Mouse (Mus musculus) inflammation-experienced regulatory T-cells (primary cell): ENCODE results near the gene Pkdrej. TPM values are rescaled to one million over a fixed set of nuclear protein-coding genes. Genes with fewer than 3 reads are reported as not detected.

ENCODE experiments used
- polyA plus RNA-seq, 2 experiments: library from polyadenylated mRNA; unstranded; fragments of 100-300 nt; shearing (Covaris generic); gene quantifications; one replicate each; pipeline ENCODE4 v1.2.1; 2017

Gene Pkdrej
- polyA plus RNA-seq = under 1 TPM; 0.11 to 0.61 TPM

DNA sequence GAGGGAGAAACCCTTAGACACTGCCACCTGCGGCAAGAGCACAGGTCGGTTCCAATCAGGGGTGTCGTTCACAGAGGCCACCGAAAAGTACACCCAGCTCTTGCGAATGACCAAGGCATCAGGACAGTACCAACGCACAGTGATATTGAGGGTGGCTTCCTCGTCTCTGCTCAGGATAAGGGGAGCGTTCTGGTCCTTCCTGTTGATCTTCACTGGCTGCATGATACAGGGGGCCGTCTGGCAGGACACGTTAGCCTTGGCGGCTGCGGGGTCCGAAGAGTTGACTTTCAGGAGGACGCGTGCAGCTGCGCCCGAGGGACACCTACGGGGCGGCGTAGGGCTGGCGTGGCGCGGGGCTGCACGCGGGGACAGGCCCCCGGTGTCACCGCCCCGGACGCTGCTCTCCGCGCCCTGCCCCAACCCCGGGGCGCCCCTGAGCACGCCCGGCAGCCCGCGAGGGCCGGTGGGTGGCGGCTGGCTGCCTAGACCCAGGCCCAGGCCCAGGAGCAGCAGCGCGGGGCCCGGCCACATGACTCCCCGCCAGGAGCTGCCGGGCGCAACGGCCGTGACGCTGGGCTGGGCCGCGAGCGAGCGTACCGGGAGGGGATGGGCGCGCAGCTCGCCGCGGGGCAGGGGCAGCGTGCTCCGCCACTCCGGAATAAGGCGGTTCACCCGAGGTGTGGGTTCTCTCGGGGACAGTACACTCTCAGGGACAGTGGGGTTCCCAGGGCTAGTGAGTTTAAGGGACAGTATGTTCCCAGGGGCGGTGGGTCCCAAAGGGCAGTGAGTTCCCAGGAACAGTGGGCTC lies at the start of gene Pkdrej:
TSS of gene Pkdrej (minus strand) at position 532 of the 808 bp plus-strand sequence.

DNA sequence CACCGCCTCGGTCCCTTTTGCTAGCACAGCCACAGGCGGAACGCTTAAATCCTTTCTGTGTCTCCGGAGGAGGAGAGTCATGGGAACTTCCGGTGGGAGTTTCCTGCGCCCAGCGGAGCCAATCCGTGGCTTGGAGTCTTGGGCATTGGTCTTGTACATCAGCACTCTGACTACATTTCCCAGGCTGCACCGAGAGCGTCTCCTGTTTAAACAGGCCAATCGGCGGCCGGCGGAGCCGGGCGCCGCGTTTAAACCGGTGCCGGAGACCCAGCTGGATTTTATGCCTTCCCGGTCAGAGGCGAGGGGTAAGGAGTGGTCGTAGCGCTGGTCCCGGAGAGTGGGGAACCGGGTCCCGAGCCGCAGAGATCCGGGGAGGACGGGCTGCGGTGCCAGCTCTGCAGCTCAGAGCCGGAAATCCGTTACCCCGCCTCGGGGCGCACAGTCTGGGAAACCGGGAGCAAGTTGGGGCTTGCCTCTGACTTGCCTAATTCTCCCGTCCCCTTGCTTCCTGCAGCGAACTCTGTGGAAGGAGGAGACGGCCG lies 38.0 kb upstream of the Pkdrej start, which contains the start of gene Gtse1:
TSS of gene Gtse1 (plus strand) at position 256 of the 542 bp plus-strand sequence.

GRCm38 (mm10) chr15:85831954-85832590 lies 10.5 kb upstream of the Pkdrej start, which contains the start of gene Ttc38:
Ttc38 (plus strand) TSS chr15:85832306.

DNA sequence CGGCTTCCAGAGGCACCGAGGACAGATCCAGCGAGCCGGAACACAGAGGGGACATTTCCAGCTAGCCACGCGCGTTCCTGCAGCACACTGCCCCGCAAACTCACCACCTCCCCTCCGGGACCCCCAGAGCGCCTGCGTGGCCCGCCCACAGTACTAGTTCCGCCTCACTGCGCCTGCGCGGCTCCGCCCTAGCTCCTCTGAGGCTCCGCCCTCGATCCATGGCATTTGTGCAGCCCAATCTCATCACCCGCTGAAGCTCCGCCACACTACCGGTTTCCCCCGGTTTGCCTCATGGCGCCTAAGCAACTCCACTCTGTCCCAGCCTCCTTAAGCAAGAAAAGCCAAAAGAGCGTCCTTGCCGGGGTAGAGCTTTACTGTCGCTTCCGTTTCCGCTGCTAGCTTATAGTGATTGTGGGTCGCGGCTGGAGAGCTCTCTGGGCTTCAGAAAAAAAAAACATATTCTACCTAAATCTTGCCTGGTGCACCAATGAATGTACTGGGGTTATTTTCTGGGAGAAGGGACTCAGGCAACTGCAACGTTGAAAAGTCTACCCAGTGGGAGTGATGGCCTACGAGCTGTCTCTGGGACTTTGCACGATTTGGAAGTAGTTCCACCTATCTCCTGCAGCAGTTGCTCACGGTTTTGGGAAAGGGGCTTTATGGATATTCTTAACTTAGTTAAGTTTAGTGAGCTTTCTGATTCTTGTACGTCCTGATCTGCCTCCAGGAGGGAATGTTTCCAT lies 9.8 kb downstream of the Pkdrej start, which contains the start of gene Cdpf1:
TSS of gene Cdpf1 (minus strand) at position 163 of the 743 bp plus-strand sequence.

Other genes starting within 250 kb of the Pkdrej start
- not detected for gene Wnt7b, start 239.3 kb downstream of the Pkdrej start, polyA plus RNA-seq
- under 1 TPM; 0.23 to 0.54 TPM for gene Ppara, start 86.8 kb downstream of the Pkdrej start, polyA plus RNA-seq
- gene Cdpf1, start 10.0 kb downstream of the Pkdrej start, polyA plus RNA-seq = 10 to 100 TPM; 32.3 to 46.1 TPM
- gene Ttc38, start 10.6 kb upstream of the Pkdrej start, polyA plus RNA-seq = 10 to 100 TPM; 17.6 to 24.7 TPM
- 1 to 10 TPM; 2.3 to 2.9 TPM for gene Gtse1, start 38.0 kb upstream of the Pkdrej start, polyA plus RNA-seq
- gene Trmu, start 57.6 kb upstream of the Pkdrej start, polyA plus RNA-seq = 10 to 100 TPM; 51.9 to 75.1 TPM
- 1 to 10 TPM; 8.9 to 9.5 TPM for gene Celsr1, start 212.0 kb upstream of the Pkdrej start, polyA plus RNA-seq
- gene Gramd4, start 236.0 kb upstream of the Pkdrej start, polyA plus RNA-seq = 100 to 1,000 TPM in 1 of 2 experiments, 10 to 100 TPM in 1; 88.4 to 143 TPM